Mouse (Mus musculus) embryonic facial prominence, embryonic 14.5 days (tissue): ENCODE measurements around the gene Xrn2. TPM values are rescaled to one million over a fixed set of nuclear protein-coding genes. Genes with fewer than 3 reads are reported as not detected.

Source experiments
- ATAC-seq: fragments of 200-750 bp; cut with Nextera tagmentation; 2 replicates; pipeline ENCODE4 v1.8.0; 2017; ENCODE audit warnings: low read depth, moderate number of reproducible peaks, moderate TSS enrichment
- DNase-seq: peaks from one replicate; pipeline ENCODE4 v3.0.0-alpha.2; 2015; ENCODE audit warnings: low spot score
- H3K27ac ChIP-seq: fragments of 300-500 bp; sonication (generic); replicated peaks from 2 replicates; pipeline ENCODE4 v1.5.1; 2014; ENCODE audit warnings: low read depth, mild to moderate bottlenecking, low read length, moderate library complexity
- H3K27me3 ChIP-seq: fragments of 300-500 bp; sonication (generic); replicated peaks from 2 replicates; pipeline ENCODE4 v1.6.1; 2014; ENCODE audit warnings: low read length; ENCODE audit not compliant: control insufficient read depth, insufficient read depth
- H3K36me3 ChIP-seq: fragments of 300-500 bp; sonication (generic); 2 replicates; pipeline ENCODE4 v1.6.1; 2014; ENCODE audit warnings: low read length, mixed read lengths; ENCODE audit not compliant: control insufficient read depth, insufficient read depth
- H3K4me1 ChIP-seq: fragments of 300-500 bp; sonication (generic); 2 replicates; pipeline ENCODE4 v1.6.1; 2014; ENCODE audit warnings: antibody characterized with exemption, low read length; ENCODE audit not compliant: control insufficient read depth, insufficient read depth
- H3K4me2 ChIP-seq: fragments of 300-500 bp; sonication (generic); 2 replicates; pipeline ENCODE4 v1.6.1; 2014; ENCODE audit warnings: low read depth, mild to moderate bottlenecking, low read length, moderate library complexity, mixed read lengths
- H3K4me3 ChIP-seq: fragments of 300-500 bp; sonication (generic); 2 replicates; pipeline ENCODE4 v1.5.1; 2014; ENCODE audit warnings: low read depth, mild to moderate bottlenecking, low read length
- H3K9ac ChIP-seq: fragments of 300-500 bp; sonication (generic); 2 replicates; pipeline ENCODE4 v1.6.1; 2014; ENCODE audit warnings: low read depth, mild to moderate bottlenecking, low read length, moderate library complexity, mixed read lengths
- H3K9me3 ChIP-seq: fragments of 300-500 bp; sonication (generic); 2 replicates; pipeline ENCODE4 v1.6.1; 2016; ENCODE audit warnings: low read length; ENCODE audit not compliant: control insufficient read depth
- WGBS: fragments of 180-500 bp; shearing (Covaris S2); extraction: QIAGEN DNeasy Blood & Tissue Kit; methylation state at CpG from one replicate; pipeline ENCODE4 v1.1.7; 2014; 5-methylcytosine and 5-hydroxymethylcytosine counted together
- polyA plus RNA-seq: library from polyadenylated mRNA; unstranded; fragments of >200 nt; fragmentation: Nextera tagmentation; extraction: Ambion mirVana; gene quantifications from 2 replicates; pipeline ENCODE4 v1.2.1, GENCODE M21; 2014

The Xrn2 gene
- polyA plus RNA-seq, 1 experiment from 2014 or later: 70.5 TPM

DNA sequence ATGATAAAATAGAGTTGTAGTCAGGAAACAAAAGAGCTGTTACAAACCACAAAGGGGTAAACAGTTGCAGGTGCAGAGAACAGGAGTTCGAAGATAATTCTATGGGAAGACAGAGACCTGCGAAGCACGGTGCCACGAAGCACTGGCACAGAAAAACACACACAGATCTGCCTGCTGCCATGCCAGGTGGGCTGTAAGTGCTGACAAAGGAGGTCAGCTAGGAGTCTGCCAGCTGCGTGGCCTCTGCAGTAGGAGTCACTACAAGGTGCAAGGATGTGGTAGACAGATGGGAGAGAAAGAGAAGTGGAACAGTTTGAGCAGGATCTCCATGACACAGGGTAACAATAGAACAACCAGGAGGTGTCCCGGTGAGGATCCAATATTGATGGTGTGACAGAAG is 114.6 kb downstream of the Xrn2 start:
- DNase-seq (no peak), ATAC-seq (no peak)
- Histone ChIP-seq H3K9ac (no peak overlapping the region), H3K27me3 (no peaks in the 10 kb centered on the region), H3K4me2 (no peak overlapping the region), H3K9me3 (no peaks in the 10 kb centered on the region), H3K4me1 (no peaks in the 10 kb centered on the region), H3K36me3 (no peaks in the 10 kb centered on the region), H3K4me3 (no peak overlapping the region), H3K27ac (no peak overlapping the region)
- 79% methylated on average over 6 of the region's 6 CpGs for WGBS

Other genes starting within 250 kb of the Xrn2 start
- gene Kiz, start 157.1 kb upstream of the Xrn2 start, polyA plus RNA-seq: 27.6 and 31.2 TPM in 2 replicates
- not detected in 2 replicates for gene Nkx2-4, start 72.4 kb downstream of the Xrn2 start, polyA plus RNA-seq
- gene Nkx2-2, start 181.2 kb downstream of the Xrn2 start, polyA plus RNA-seq: not detected in 2 replicates